Comparison of ENCODE assay signal across 7 mouse cellular contexts in the genomic region with DNA sequence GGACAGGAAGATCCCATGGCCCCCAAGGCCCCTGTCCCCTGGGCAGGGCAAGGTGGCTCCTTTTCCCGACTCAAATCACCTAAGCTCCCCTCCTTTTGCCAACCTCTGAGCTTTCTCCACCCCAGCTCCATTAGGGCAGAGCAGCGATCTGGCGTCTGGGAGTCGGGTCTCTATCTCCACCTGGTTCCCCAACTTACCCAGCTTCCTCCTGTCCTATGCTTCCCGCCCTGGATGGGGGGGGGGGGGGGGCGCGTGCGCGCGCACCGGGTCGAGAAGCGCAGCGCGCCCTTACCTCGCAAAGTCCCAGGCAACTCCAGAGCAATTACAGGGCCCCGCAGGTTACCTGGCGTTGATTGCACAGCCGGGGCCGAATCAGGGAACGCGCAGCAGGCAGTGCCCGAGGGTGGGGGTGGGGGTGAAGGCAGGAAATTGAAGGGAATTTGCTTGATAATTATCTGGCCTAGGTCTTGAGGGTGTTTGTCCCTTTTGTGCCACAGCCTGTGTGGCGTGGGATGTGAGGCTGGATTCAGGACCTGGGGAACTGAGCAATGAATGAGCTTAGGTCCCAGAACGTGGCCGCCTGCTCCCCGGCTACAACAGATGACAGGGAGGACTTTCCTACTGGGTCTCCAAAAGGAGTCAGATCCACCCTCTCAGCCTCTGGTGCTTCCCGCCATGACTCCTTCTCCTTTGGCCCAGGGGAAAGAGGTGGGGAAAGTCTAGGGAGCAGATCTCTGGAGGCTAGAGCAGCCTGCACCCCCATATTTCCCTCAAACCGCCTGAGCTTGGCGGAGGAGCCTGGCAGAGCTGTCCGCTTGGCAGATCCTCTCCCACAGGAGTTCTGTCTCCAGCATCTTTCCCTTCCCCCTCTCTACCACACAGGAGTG.
A peak's percentile ranks its signal among the peaks of the same experiment; 100 is the strongest.
DNase-seq lines count a peak whose midpoint lies in the region; ATAC-seq and TF ChIP-seq lines count a peak whose summit lies in the region.

No protein-coding gene starts in this region.

- H3K9ac ChIP-seq in embryonic facial prominence, embryonic 14.5 days (ENCODE audit: low read depth, low read length) = peak overlapping the region; percentile 43
- peak overlapping the region; percentile 28 for H3K9ac ChIP-seq in limb, embryonic 14.5 days (ENCODE audit: low read depth, low read length, severe bottlenecking)

- TF ChIP-seq POLR2A in limb, embryonic 14.5 days (IDR thresholded peaks at IDR 0.05; ENCODE audit: borderline replicate concordance, extremely low read depth, insufficient read depth, insufficient read length) = no peak

- peaks cover 12% of the 10 kb centered on the region; the same call in 1 of the 2 replicates for H3K27me3 ChIP-seq in embryonic facial prominence, embryonic 14.5 days (replicated peaks; ENCODE audit: control insufficient read depth, insufficient read depth, low read length)
- no peaks in the 10 kb centered on the region for H3K27me3 ChIP-seq in limb, embryonic 14.5 days (ENCODE audit: control insufficient read depth, insufficient read depth, low read length)

- ATAC-seq in embryonic facial prominence, embryonic 14.5 days (ENCODE audit: low read depth) = peak; percentile 63
- no peak for ATAC-seq in limb, embryonic 14.5 days (ENCODE audit: low FRiP score, low read depth)

- H3K4me3 ChIP-seq in embryonic facial prominence, embryonic 14.5 days (ENCODE audit: low read depth, low read length) = peak overlapping the region; percentile 28
- H3K4me3 ChIP-seq in limb, embryonic 14.5 days (replicated peaks; ENCODE audit: low read length) = peak overlapping the region; percentile 28

- H3K9me3 ChIP-seq in embryonic facial prominence, embryonic 14.5 days (ENCODE audit: control insufficient read depth, low read length) = no peaks in the 10 kb centered on the region
- no peaks in the 10 kb centered on the region for H3K9me3 ChIP-seq in limb, embryonic 14.5 days (ENCODE audit: control insufficient read depth, low read length)

- H3K36me3 ChIP-seq in embryonic facial prominence, embryonic 14.5 days (ENCODE audit: control insufficient read depth, insufficient read depth, low read length) = no peaks in the 10 kb centered on the region
- H3K36me3 ChIP-seq in limb, embryonic 14.5 days (ENCODE audit: control insufficient read depth, insufficient read depth, low read length) = no peaks in the 10 kb centered on the region

- H3K4me1 ChIP-seq in embryonic facial prominence, embryonic 14.5 days (ENCODE audit: control insufficient read depth, insufficient read depth, low read length) = peaks cover 16% of the 10 kb centered on the region
- H3K4me1 ChIP-seq in limb, embryonic 14.5 days (ENCODE audit: control insufficient read depth, insufficient read depth, low read length) = peaks cover 18% of the 10 kb centered on the region

- peak overlapping the region; percentile 66 for H3K4me2 ChIP-seq in embryonic facial prominence, embryonic 14.5 days (ENCODE audit: low read depth, low read length)
- H3K4me2 ChIP-seq in limb, embryonic 14.5 days (replicated peaks; ENCODE audit: low read depth, low read length, severe bottlenecking) = peak overlapping the region; percentile 60

- intact Hi-C loops in left cerebral cortex, postnatal 4 days (cut with DNase I) = no loop called here

- DNase-seq in retina, postnatal 1 day = peak; percentile 57
- no peak for DNase-seq in retina, embryonic 14.5 days (ENCODE audit: low spot score)
- DNase-seq in embryonic facial prominence, embryonic 14.5 days (ENCODE audit: low spot score) = no peak
- no peak for DNase-seq in limb, embryonic 14.5 days (ENCODE audit: low spot score)
- DNase-seq in spleen, postnatal 14 days (ENCODE audit: low spot score in 2 of 2) = no peak
- no peak for DNase-seq in left cerebral cortex, postnatal 4 days
- no peak for DNase-seq in yolk sac, embryonic 10.5 days (ENCODE audit: low spot score)

- no peak overlapping the region for H3K27ac ChIP-seq in embryonic facial prominence, embryonic 14.5 days (replicated peaks; ENCODE audit: low read depth, low read length)
- no peak overlapping the region for H3K27ac ChIP-seq in limb, embryonic 14.5 days (replicated peaks; ENCODE audit: low read depth, low read length)

- 6% methylated on average over 27 of the region's 31 CpGs for WGBS in embryonic facial prominence, embryonic 14.5 days
- WGBS in limb, embryonic 14.5 days = 4% methylated on average over 27 of the region's 31 CpGs
